Mouse (Mus musculus): ENCODE results near the gene Fcrla. TPM values are rescaled to one million over a fixed set of nuclear protein-coding genes. Genes with fewer than 3 reads are reported as not detected.

Gene Fcrla
- polyA plus RNA-seq, 1 experiment, result not detected

DNA sequence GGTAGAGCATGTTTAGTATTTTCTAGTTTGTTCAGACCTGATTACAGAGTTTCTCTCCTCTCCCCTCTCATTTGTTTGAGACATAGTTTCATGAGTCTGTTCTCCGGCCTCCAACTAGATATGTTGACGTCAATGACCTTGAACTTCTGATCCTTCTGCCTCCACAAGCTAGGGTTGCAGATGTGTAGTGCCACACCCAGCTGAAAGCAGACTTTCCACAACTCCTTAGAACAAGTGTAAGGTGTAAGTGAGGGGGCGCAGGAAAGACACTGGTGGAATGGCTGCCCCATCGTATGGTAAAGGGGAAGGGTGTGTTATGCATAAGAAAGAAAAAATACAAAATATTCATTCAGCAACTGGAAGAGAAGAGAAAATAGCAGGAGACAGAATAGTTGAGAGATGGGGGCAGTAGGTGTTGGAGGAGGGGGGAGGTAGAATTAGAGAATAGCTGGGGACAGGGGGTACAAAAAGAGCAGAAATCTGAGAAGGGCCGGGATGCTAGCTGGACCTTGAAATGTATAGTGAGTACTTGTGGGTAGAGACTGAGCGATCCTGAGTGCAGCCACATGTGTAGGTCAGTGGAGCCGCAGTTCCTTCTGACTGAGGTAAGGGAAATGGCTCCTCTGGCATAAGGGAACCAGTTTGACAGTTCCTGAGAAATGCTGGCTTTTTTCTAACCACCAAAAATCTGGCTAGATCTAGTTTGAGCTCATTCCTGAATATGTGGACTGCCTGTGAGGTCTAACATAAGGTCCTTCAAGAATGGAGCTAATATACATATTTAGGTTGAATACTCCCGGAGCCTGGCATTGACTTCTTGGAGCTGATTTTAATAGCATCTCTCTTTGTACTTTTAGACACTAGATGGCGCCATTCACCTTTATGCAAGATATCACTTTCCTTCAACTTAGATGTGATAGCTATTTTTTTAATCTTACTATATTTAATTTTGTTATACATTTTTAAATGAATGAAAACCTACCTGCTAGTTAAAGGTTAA, 32.5 kb downstream of the Fcrla start:
- no peaks in the 10 kb centered on the region for H3K79me3 ChIP-seq (ENCODE audit: low read depth)
- H3K27me3 ChIP-seq (ENCODE audit: control insufficient read depth, insufficient read depth, insufficient read length), result no peaks in the 10 kb centered on the region
- H3K4me3 ChIP-seq (ENCODE audit: insufficient read depth, poor library complexity, severe bottlenecking), result no peak overlapping the region
- no peaks in the 10 kb centered on the region for H3K36me3 ChIP-seq (ENCODE audit: control insufficient read depth, insufficient read depth)
- TF ChIP-seq MAX (IDR thresholded peaks at IDR 0.05), result no peak
- TF ChIP-seq MYOD1 (IDR thresholded peaks at IDR 0.05; ENCODE audit: control insufficient read depth, insufficient read length, low read depth), result no peak
- no peak for TF ChIP-seq CTCF (IDR thresholded peaks at IDR 0.05; ENCODE audit: control insufficient read depth, insufficient read depth, insufficient read length)
- no peak for TF ChIP-seq CEBPB (IDR thresholded peaks at IDR 0.05; ENCODE audit: low read depth)
- no peak for TF ChIP-seq FOSL1 (IDR thresholded peaks at IDR 0.05; ENCODE audit: insufficient read depth, low read length, poor library complexity, severe bottlenecking)
- TF ChIP-seq MYOG (IDR thresholded peaks at IDR 0.05; ENCODE audit: control insufficient read depth, extremely low read depth, insufficient read length), result no peak
- no peak for TF ChIP-seq USF1 (IDR thresholded peaks at IDR 0.05; ENCODE audit: low read depth)
- no peaks in the 10 kb centered on the region for H3K79me2 ChIP-seq (ENCODE audit: control insufficient read depth, insufficient read depth)
- H3ac ChIP-seq (ENCODE audit: control insufficient read depth, insufficient read length, low read depth), result no peak overlapping the region

DNA sequence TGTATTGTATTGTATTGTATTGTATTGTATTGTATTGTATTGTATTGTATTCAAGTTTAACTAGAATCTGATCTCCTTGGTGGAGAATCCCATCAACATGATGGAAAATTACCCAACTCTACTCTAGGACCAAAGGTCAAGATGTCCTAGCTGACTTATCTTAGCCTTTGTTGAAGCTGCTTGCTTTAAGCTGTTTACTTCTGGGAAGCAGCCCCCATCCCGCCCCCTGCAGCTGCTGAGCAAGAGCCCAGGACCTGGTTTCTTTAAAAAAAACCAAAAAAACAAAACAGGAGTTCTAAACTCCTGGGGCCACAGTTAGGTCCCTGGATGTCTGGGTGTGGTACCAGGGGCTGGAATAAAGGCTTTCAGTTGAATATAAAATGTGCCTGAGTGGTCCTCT, 35.1 kb downstream of the Fcrla start:
- H3K79me3 ChIP-seq (ENCODE audit: low read depth), result no peaks in the 10 kb centered on the region
- H3K27me3 ChIP-seq (ENCODE audit: control insufficient read depth, insufficient read depth, insufficient read length), result no peaks in the 10 kb centered on the region
- no peak overlapping the region for H3ac ChIP-seq (ENCODE audit: control insufficient read depth, insufficient read length, low read depth)
- no peaks in the 10 kb centered on the region for H3K79me2 ChIP-seq (ENCODE audit: control insufficient read depth, insufficient read depth)
- no peak for TF ChIP-seq CTCF (IDR thresholded peaks at IDR 0.05; ENCODE audit: control insufficient read depth, insufficient read depth, insufficient read length)
- no peak for TF ChIP-seq MAX (IDR thresholded peaks at IDR 0.05)
- no peak for TF ChIP-seq MYOD1 (IDR thresholded peaks at IDR 0.05; ENCODE audit: control insufficient read depth, insufficient read length, low read depth)
- TF ChIP-seq MYOG (IDR thresholded peaks at IDR 0.05; ENCODE audit: control insufficient read depth, extremely low read depth, insufficient read length), result no peak
- no peak for TF ChIP-seq FOSL1 (IDR thresholded peaks at IDR 0.05; ENCODE audit: insufficient read depth, low read length, poor library complexity, severe bottlenecking)
- no peak for TF ChIP-seq USF1 (IDR thresholded peaks at IDR 0.05; ENCODE audit: low read depth)
- no peak for TF ChIP-seq CEBPB (IDR thresholded peaks at IDR 0.05; ENCODE audit: low read depth)
- H3K4me3 ChIP-seq (ENCODE audit: insufficient read depth, poor library complexity, severe bottlenecking), result no peak overlapping the region
- no peaks in the 10 kb centered on the region for H3K36me3 ChIP-seq (ENCODE audit: control insufficient read depth, insufficient read depth)

DNA sequence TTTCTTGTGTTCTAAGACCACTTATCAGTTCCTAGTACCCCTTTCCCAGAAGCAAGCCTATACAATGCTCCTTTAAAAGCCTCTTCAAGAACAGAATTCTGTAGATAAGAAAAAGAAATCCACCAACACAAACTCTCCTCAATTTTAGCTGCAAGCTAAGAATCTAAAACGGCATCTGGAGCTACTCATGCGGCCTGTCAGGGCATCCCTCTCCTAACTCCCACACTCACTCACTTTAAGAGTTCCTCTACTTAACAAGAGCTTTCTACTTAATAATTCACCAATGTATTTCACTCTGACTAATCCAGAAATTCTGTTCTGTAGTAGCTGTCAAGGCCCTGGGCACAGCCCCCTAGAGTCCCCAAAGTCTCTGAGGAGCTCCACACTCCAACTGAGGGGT, 35.7 kb downstream of the Fcrla start:
- TF ChIP-seq CEBPB (IDR thresholded peaks at IDR 0.05; ENCODE audit: low read depth), result no peak
- no peak for TF ChIP-seq FOSL1 (IDR thresholded peaks at IDR 0.05; ENCODE audit: insufficient read depth, low read length, poor library complexity, severe bottlenecking)
- no peak for TF ChIP-seq CTCF (IDR thresholded peaks at IDR 0.05; ENCODE audit: control insufficient read depth, insufficient read depth, insufficient read length)
- no peak for TF ChIP-seq MYOD1 (IDR thresholded peaks at IDR 0.05; ENCODE audit: control insufficient read depth, insufficient read length, low read depth)
- TF ChIP-seq MAX (IDR thresholded peaks at IDR 0.05), result no peak
- TF ChIP-seq MYOG (IDR thresholded peaks at IDR 0.05; ENCODE audit: control insufficient read depth, extremely low read depth, insufficient read length), result no peak
- no peak for TF ChIP-seq USF1 (IDR thresholded peaks at IDR 0.05; ENCODE audit: low read depth)
- no peaks in the 10 kb centered on the region for H3K79me3 ChIP-seq (ENCODE audit: low read depth)
- no peak overlapping the region for H3ac ChIP-seq (ENCODE audit: control insufficient read depth, insufficient read length, low read depth)
- H3K79me2 ChIP-seq (ENCODE audit: control insufficient read depth, insufficient read depth), result no peaks in the 10 kb centered on the region
- H3K36me3 ChIP-seq (ENCODE audit: control insufficient read depth, insufficient read depth), result no peaks in the 10 kb centered on the region
- H3K27me3 ChIP-seq (ENCODE audit: control insufficient read depth, insufficient read depth, insufficient read length), result no peaks in the 10 kb centered on the region
- no peak overlapping the region for H3K4me3 ChIP-seq (ENCODE audit: insufficient read depth, poor library complexity, severe bottlenecking)

- Histone ChIP-seq H3K27me3 (ENCODE audit: control insufficient read depth, insufficient read depth, insufficient read length) (no peaks in the 10 kb centered on the region), H3K4me3 (ENCODE audit: insufficient read depth, poor library complexity, severe bottlenecking) (no peak overlapping the region), H3K79me2 (ENCODE audit: control insufficient read depth, insufficient read depth) (peaks cover 9% of the 10 kb centered on the region), H3K79me3 (ENCODE audit: low read depth) (no peaks in the 10 kb centered on the region), H3ac (ENCODE audit: control insufficient read depth, insufficient read length, low read depth) (no peak overlapping the region), H3K36me3 (ENCODE audit: control insufficient read depth, insufficient read depth) (no peaks in the 10 kb centered on the region)
- TF ChIP-seq FOSL1 (IDR thresholded peaks at IDR 0.05; ENCODE audit: insufficient read depth, low read length, poor library complexity, severe bottlenecking), result no peak
- TF ChIP-seq MAX (IDR thresholded peaks at IDR 0.05), result no peak
- no peak for TF ChIP-seq MYOD1 (IDR thresholded peaks at IDR 0.05; ENCODE audit: control insufficient read depth, insufficient read length, low read depth)
- no peak for TF ChIP-seq CEBPB (IDR thresholded peaks at IDR 0.05; ENCODE audit: low read depth)
- TF ChIP-seq USF1 (IDR thresholded peaks at IDR 0.05; ENCODE audit: low read depth), result no peak
- TF ChIP-seq CTCF (IDR thresholded peaks at IDR 0.05; ENCODE audit: control insufficient read depth, insufficient read depth, insufficient read length), result no peak
- no peak for TF ChIP-seq MYOG (IDR thresholded peaks at IDR 0.05; ENCODE audit: control insufficient read depth, extremely low read depth, insufficient read length)
Measured at GRCm38 (mm10) chr1:170889310-170889709, 38.1 kb downstream of the Fcrla start.

- H3K4me3 ChIP-seq (ENCODE audit: insufficient read depth, poor library complexity, severe bottlenecking), result no peak overlapping the region
- H3K79me2 ChIP-seq (ENCODE audit: control insufficient read depth, insufficient read depth), result peaks cover 31% of the 10 kb centered on the region
Measured at GRCm38 (mm10) chr1:170886044-170886458, 41.3 kb downstream of the Fcrla start.

More at GRCm38 (mm10) chr1:170886044-170886458, 41.3 kb downstream of the Fcrla start:
- H3K27me3 ChIP-seq (ENCODE audit: control insufficient read depth, insufficient read depth, insufficient read length), result no peaks in the 10 kb centered on the region
- TF ChIP-seq MYOG (IDR thresholded peaks at IDR 0.05; ENCODE audit: control insufficient read depth, extremely low read depth, insufficient read length) (no peak), USF1 (IDR thresholded peaks at IDR 0.05; ENCODE audit: low read depth) (no peak), CTCF (IDR thresholded peaks at IDR 0.05; ENCODE audit: control insufficient read depth, insufficient read depth, insufficient read length) (no peak), FOSL1 (IDR thresholded peaks at IDR 0.05; ENCODE audit: insufficient read depth, low read length, poor library complexity, severe bottlenecking) (no peak), CEBPB (IDR thresholded peaks at IDR 0.05; ENCODE audit: low read depth) (no peak), MAX (IDR thresholded peaks at IDR 0.05) (no peak), MYOD1 (IDR thresholded peaks at IDR 0.05; ENCODE audit: control insufficient read depth, insufficient read length, low read depth) (no peak)
- H3ac ChIP-seq (ENCODE audit: control insufficient read depth, insufficient read length, low read depth), result no peak overlapping the region
- H3K79me3 ChIP-seq (ENCODE audit: low read depth), result peaks cover 10% of the 10 kb centered on the region
- H3K36me3 ChIP-seq (ENCODE audit: control insufficient read depth, insufficient read depth), result no peaks in the 10 kb centered on the region
